Mouse (Mus musculus) stomach, postnatal 0 days (tissue): ENCODE data around the gene Pltp.

Experiments used
- CTCF ChIP-seq: IDR thresholded peaks from 2 replicates; pipeline ENCODE4 v1.5.1; 2016; ENCODE audit warnings: antibody characterized with exemption, low read depth, mild to moderate bottlenecking, moderate library complexity
- EP300 ChIP-seq: optimal IDR thresholded peaks from 2 replicates; pipeline ENCODE3; 2016; ENCODE audit warnings: antibody characterized with exemption

GRCm38 (mm10) chr2:164889960-164890359 lies 32.4 kb upstream of the Pltp start:
- no peak for TF ChIP-seq CTCF
- TF ChIP-seq EP300: no peak
